10 mouse cellular contexts compared by ENCODE assay signal in genomic region chr10:87485721-87486620, GRCm38 (mm10). TPM values are rescaled to one million over a fixed set of nuclear protein-coding genes. Genes with fewer than 3 reads are reported as not detected.
DNase-seq lines count a peak whose midpoint lies in the region; ATAC-seq lines count a peak whose summit lies in the region.
"Had no signal": no experiment of that assay in that cellular context is flagged by ENCODE, and none has a peak within 500 bp of the region (broad histone marks: within the 10 kb centered on the region; RNA-seq: fewer than 3 reads in every experiment).

No protein-coding gene starts in this region.

- peak overlapping the region; percentile 10 to 13; a peak in 2 of 4 replicates for H3K4me3 ChIP-seq in heart, embryonic 14.5 days (ENCODE audit: control insufficient read depth in 1 of 2, insufficient read depth in 1 of 2, low read depth in 1 of 2, low read length in 2 of 2)
- peak overlapping the region; percentile 29 for H3K4me3 ChIP-seq in embryonic facial prominence, embryonic 13.5 days
- no peak overlapping the region for H3K4me3 ChIP-seq in stomach, embryonic 16.5 days (replicated peaks; ENCODE audit: low read length)
- H3K4me3 ChIP-seq: myocyte had no signal

- H3K36me3 ChIP-seq in heart, embryonic 14.5 days (ENCODE audit: control insufficient read depth, insufficient read depth, low read length) = no peaks in the 10 kb centered on the region
- no peaks in the 10 kb centered on the region for H3K36me3 ChIP-seq in embryonic facial prominence, embryonic 13.5 days
- no peaks in the 10 kb centered on the region for H3K36me3 ChIP-seq in stomach, embryonic 16.5 days (ENCODE audit: control insufficient read depth, insufficient read depth, low read length)

- DNase-seq in heart, postnatal 25 days (ENCODE audit: low spot score) = no peak
- DNase-seq in kidney, adult 8-10 months = peak; percentile 32 to 43
- DNase-seq in mesoderm, embryonic 11.5 days (ENCODE audit: low read depth, low spot score) = peak; percentile 70
- DNase-seq in adrenal gland, adult 18-20 months (ENCODE audit: low spot score in 2 of 2) = no peak
- no peak for DNase-seq in heart, postnatal 14 days

- no peak overlapping the region for H3K27ac ChIP-seq in heart, embryonic 14.5 days (replicated peaks in 1 of 2; ENCODE audit: control insufficient read depth in 1 of 2, insufficient read depth in 1 of 2, low read depth in 2 of 2, low read length in 2 of 2)
- H3K27ac ChIP-seq in embryonic facial prominence, embryonic 13.5 days = no peak overlapping the region
- no peak overlapping the region for H3K27ac ChIP-seq in stomach, embryonic 16.5 days (ENCODE audit: low read length)

- ATAC-seq in heart, embryonic 14.5 days (ENCODE audit: insufficient number of reproducible peaks, insufficient read depth, low FRiP score, low read depth) = no peak
- ATAC-seq in embryonic facial prominence, embryonic 13.5 days (ENCODE audit: insufficient number of reproducible peaks, insufficient read depth, low FRiP score, low TSS enrichment, low read depth) = no peak
- peak; percentile 80 for ATAC-seq in stomach, embryonic 16.5 days (ENCODE audit: insufficient read depth, low FRiP score)

- peaks cover 5 to 9% of the 10 kb centered on the region in 2 experiments; a peak in 2 of 4 replicates for H3K4me1 ChIP-seq in heart, embryonic 14.5 days (ENCODE audit: control insufficient read depth in 2 of 2, insufficient read depth in 2 of 2, low read length in 2 of 2)
- H3K4me1 ChIP-seq in embryonic facial prominence, embryonic 13.5 days = peaks cover 13% of the 10 kb centered on the region
- no peaks in the 10 kb centered on the region for H3K4me1 ChIP-seq in stomach, embryonic 16.5 days (ENCODE audit: control insufficient read depth, insufficient read depth, low read length)

- no peaks in the 10 kb centered on the region for H3K9me3 ChIP-seq in heart, embryonic 14.5 days (ENCODE audit: control insufficient read depth, low read length)
- H3K9me3 ChIP-seq in embryonic facial prominence, embryonic 13.5 days = no peaks in the 10 kb centered on the region
- H3K9me3 ChIP-seq in stomach, embryonic 16.5 days (replicated peaks; ENCODE audit: control insufficient read depth, low read length) = no peaks in the 10 kb centered on the region

- peak overlapping the region; percentile 46 for H3K4me2 ChIP-seq in heart, embryonic 14.5 days (ENCODE audit: low read length)
- H3K4me2 ChIP-seq in embryonic facial prominence, embryonic 13.5 days = peak overlapping the region; percentile 49
- H3K4me2 ChIP-seq in stomach, embryonic 16.5 days (ENCODE audit: low read depth, low read length) = 0 out of 2 replicates have a peak overlapping the region, but pooled peaks have one; percentile 16

- intact Hi-C loops in heart, postnatal 25 days (cut with DNase I) = no loop called here
- intact Hi-C loops in heart, postnatal 14 days (cut with DNase I) = no loop called here

- no peak overlapping the region for H3K9ac ChIP-seq in heart, embryonic 14.5 days (ENCODE audit: low read length)
- H3K9ac ChIP-seq in embryonic facial prominence, embryonic 13.5 days = no peak overlapping the region
- no peak overlapping the region for H3K9ac ChIP-seq in stomach, embryonic 16.5 days (ENCODE audit: low read length)

- WGBS in heart, embryonic 14.5 days = 2% methylated on average over 33 of the region's 33 CpGs
- WGBS in embryonic facial prominence, embryonic 13.5 days = under 1% methylated on average over 33 of the region's 33 CpGs
- WGBS in stomach, embryonic 16.5 days = 1% methylated on average over 33 of the region's 33 CpGs

- H3K27me3 ChIP-seq in heart, embryonic 14.5 days (ENCODE audit: control insufficient read depth, insufficient read depth, low read length) = peaks cover 72% of the 10 kb centered on the region
- H3K27me3 ChIP-seq in embryonic facial prominence, embryonic 13.5 days = peaks cover 88% of the 10 kb centered on the region
- H3K27me3 ChIP-seq in stomach, embryonic 16.5 days (ENCODE audit: control insufficient read depth, insufficient read depth, low read length) = peaks cover 74% of the 10 kb centered on the region

RNA-seq across cellular contexts. Expression of gene Ascl1, which starts 7.5 kb away (rescaled TPM):
- 0.08 and 0.36 TPM in 2 replicates for polyA plus RNA-seq in heart, embryonic 14.5 days (2014; fragmentation: Nextera tagmentation; extraction: Ambion mirVana)
- total RNA-seq in heart, postnatal 25 days (2021) = not detected
- 1.4 and 1.8 TPM in 2 replicates for polyA plus RNA-seq in embryonic facial prominence, embryonic 13.5 days (2015; fragmentation: Nextera tagmentation; extraction: Ambion mirVana)
- polyA plus RNA-seq in stomach, embryonic 16.5 days (2015; fragmentation: Nextera tagmentation; extraction: Ambion mirVana) = 2.9 and 3.5 TPM in 2 replicates
- 1 to 10 TPM; 1.3 to 1.6 TPM for total RNA-seq in adrenal gland, adult 18-20 months (2021)
- total RNA-seq in heart, postnatal 14 days (2021) = under 1 TPM in 1 of 2 experiments, not detected in 1; 0.17 TPM
- total RNA-seq: MEL had no signal
- polyA plus RNA-seq: myocyte had no signal

RNA-seq across cellular contexts. Expression of gene Pah, which starts 35.6 kb away (rescaled TPM):
- not detected in 2 replicates for polyA plus RNA-seq in heart, embryonic 14.5 days (2014; fragmentation: Nextera tagmentation; extraction: Ambion mirVana)
- 1 to 10 TPM; 1.5 to 1.8 TPM for total RNA-seq in heart, postnatal 25 days (2021)
- polyA plus RNA-seq in embryonic facial prominence, embryonic 13.5 days (2015; fragmentation: Nextera tagmentation; extraction: Ambion mirVana) = 0.36 TPM in 1 of 2 replicates, not detected in the other
- polyA plus RNA-seq in stomach, embryonic 16.5 days (2015; fragmentation: Nextera tagmentation; extraction: Ambion mirVana) = 2.8 and 4.3 TPM in 2 replicates
- under 1 TPM in 1 of 2 experiments, not detected in 1; 0.96 TPM for total RNA-seq in adrenal gland, adult 18-20 months (2021)
- under 1 TPM; 0.32 to 0.76 TPM for total RNA-seq in heart, postnatal 14 days (2021)
- total RNA-seq: MEL had no signal
- polyA plus RNA-seq: myocyte had no signal

Comparison
In these comparisons a context has a peak if more than half of its experiments do, and no peak if none do; other contexts are left out.
1. DNase-seq: peak in kidney, adult 8-10 months (2 of 2) and mesoderm, embryonic 11.5 days (single experiment); none in heart, postnatal 25 days (single experiment), adrenal gland, adult 18-20 months (0 of 2) and heart, postnatal 14 days (0 of 2).
2. Peak in every context shown above with its lines, with median percentiles within 50 percentile points of each other: H3K4me2 ChIP-seq.